Mouse (Mus musculus): Measurements from ENCODE around the gene Klk13.

The Klk13 gene

GRCm38 (mm10) chr7:43770701-43771100 is 58.3 kb downstream of the Klk13 start:
- in situ Hi-C loops (cut with MboI, MseI), result no loop called here

GRCm38 (mm10) chr7:43771916-43772315 is 59.5 kb downstream of the Klk13 start:
- in situ Hi-C loops (cut with MboI, MseI), result no loop called here

- in situ Hi-C loops (cut with MboI, MseI), result no loop called here
Observed at GRCm38 (mm10) chr7:43772901-43773300, 60.5 kb downstream of the Klk13 start.

- in situ Hi-C loops (cut with MboI, MseI), result no loop called here
Observed at GRCm38 (mm10) chr7:43774364-43774763, 62.0 kb downstream of the Klk13 start, which contains the start of gene Klk11. Klk11 (plus strand) TSS chr7:43774604.

GRCm38 (mm10) chr7:43774802-43775201 is 62.4 kb downstream of the Klk13 start:
- in situ Hi-C loops (cut with MboI, MseI), result no loop called here

- in situ Hi-C loops (cut with MboI, MseI), result no loop called here
Observed at GRCm38 (mm10) chr7:43775311-43776057, 63.1 kb downstream of the Klk13 start.

- in situ Hi-C loops (cut with MboI, MseI), result no loop called here
Observed at GRCm38 (mm10) chr7:43776506-43776905, 64.1 kb downstream of the Klk13 start.
